Mouse (Mus musculus): Measurements from ENCODE around the gene Kctd8.

DNA sequence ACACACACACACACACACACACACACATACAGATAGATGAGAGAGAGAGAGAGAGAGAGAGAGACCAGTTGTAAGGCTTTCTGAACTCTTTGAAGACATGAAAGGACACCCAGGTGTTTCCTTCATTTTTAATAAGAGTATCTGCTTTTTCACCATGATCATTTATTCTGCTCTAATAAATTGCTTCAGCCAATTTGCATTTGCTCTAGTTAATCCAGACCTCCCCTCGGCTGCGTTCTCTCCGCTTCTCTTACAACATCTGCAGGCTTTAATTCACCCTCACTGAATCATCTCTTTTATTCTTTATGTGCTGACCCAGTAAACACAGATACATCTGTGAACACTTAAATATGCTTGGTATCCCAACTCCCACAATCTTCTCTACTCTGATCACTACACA, 9.1 kb upstream of the Kctd8 start:
- TF ChIP-seq CTCF (IDR thresholded peaks at IDR 0.05; ENCODE audit: control insufficient read depth, insufficient read depth, insufficient replicate concordance, low read depth, low read length): no peak
- TF ChIP-seq POLR2A (IDR thresholded peaks at IDR 0.05; ENCODE audit: control insufficient read depth, low read depth, low read length): no peak

All from testis, adult 2 months (tissue).